Mouse (Mus musculus) gastrocnemius, postnatal 36 days (tissue): ENCODE data around the gene Sult1d1. TPM values are rescaled to one million over a fixed set of nuclear protein-coding genes. Genes with fewer than 3 reads are reported as not detected.

Source experiments
- microRNA-seq, 2 experiments: library from miRNA; unstranded; fragments of <30 nt; microRNA quantifications; one replicate each; pipeline ENCODE4 v1.2.0; 2021
- total RNA-seq, 2 experiments: library from RNA; stranded (reverse); gene quantifications; 2 replicates each; pipeline ENCODE4 v1.2.3; 2021

Sult1d1 gene
- total RNA-seq, 2 experiments from 2014 or later: not detected

Small RNA genes within 50 kb of the gene (microRNA-seq; reads per million reads assigned to microRNA genes)
- gene Mir3969: 0 reads per million in 2 experiments

Other genes with a start within 250 kb of the Sult1d1 start
- gene Ugt2a3, start 231.8 kb downstream of the Sult1d1 start, total RNA-seq: not detected
- gene Ugt2b38, start 144.8 kb downstream of the Sult1d1 start, total RNA-seq: not detected
- not detected for gene Ugt2a2, start 86.8 kb downstream of the Sult1d1 start, total RNA-seq
- not detected for gene Gm43638, start 82.2 kb downstream of the Sult1d1 start, total RNA-seq
- gene Ugt2a1, start 78.2 kb downstream of the Sult1d1 start, total RNA-seq: not detected
- gene Sult1b1, start 30.8 kb downstream of the Sult1d1 start, total RNA-seq: not detected
- gene Sult1e1, start 22.6 kb upstream of the Sult1d1 start, total RNA-seq: not detected
- gene Csn1s1, start 97.2 kb upstream of the Sult1d1 start, total RNA-seq: not detected
- not detected for gene Csn2, start 130.6 kb upstream of the Sult1d1 start, total RNA-seq
- gene Csn1s2a, start 205.5 kb upstream of the Sult1d1 start, total RNA-seq: not detected
- gene Csn1s2b, start 239.1 kb upstream of the Sult1d1 start, total RNA-seq: not detected